Mouse (Mus musculus) lung, adult 2 months (tissue): ENCODE data around the gene Bpifb5.

Source experiments
- CTCF ChIP-seq: fragments of 200-500 bp; IDR thresholded peaks from 2 replicates; pipeline ENCODE4 v1.5.1; 2011; ENCODE audit warnings: mild to moderate bottlenecking, low read length, control low read depth; ENCODE audit not compliant: insufficient read depth
- POLR2A ChIP-seq: fragments of 200-500 bp; IDR thresholded peaks from 2 replicates; pipeline ENCODE4 v1.6.1; 2011; ENCODE audit warnings: low read depth, mild to moderate bottlenecking, control low read depth, low read length, borderline replicate concordance; ENCODE audit errors: extremely low read depth

- TF ChIP-seq CTCF (peak; percentile 32; the same call in 1 of the 2 replicates), POLR2A (no peak)
These were observed 14.4 kb upstream of the Bpifb5 start for GRCm38 (mm10) chr2:154209112-154209511.
